Mouse (Mus musculus): ENCODE measurements around the gene Smco2. TPM values are rescaled to one million over a fixed set of nuclear protein-coding genes. Genes with fewer than 3 reads are reported as not detected.

Smco2 gene
- polyA plus RNA-seq, 1 experiment from 2014 or later: 0.39 TPM

DNA sequence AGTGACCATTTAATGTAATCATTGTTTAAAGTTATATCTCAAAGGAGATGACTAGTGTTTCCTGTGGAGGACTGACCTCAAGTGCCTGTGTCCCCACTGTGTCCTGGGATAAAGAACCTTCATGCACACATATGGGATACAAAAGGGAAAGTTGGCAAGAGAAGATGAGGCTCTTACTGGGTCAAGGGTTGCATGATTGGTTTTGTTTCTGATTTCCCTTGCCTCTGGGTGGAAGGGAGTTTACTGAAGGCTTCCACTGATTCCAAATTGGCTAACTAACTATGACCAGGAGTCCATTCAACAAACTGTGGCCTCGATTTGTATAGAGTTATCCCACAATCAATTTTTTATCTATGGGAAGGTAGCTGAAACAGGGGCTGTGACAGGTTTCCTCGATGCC, 53.7 kb downstream of the Smco2 start:
- no peak overlapping the region for H3K4me2 ChIP-seq (ENCODE audit: low read depth, low read length)
- H3K4me1 ChIP-seq (ENCODE audit: control insufficient read depth, insufficient read depth, low read length): peaks cover 29% of the 10 kb centered on the region
- WGBS: 73% methylated on average over 2 of the region's 2 CpGs

DNA sequence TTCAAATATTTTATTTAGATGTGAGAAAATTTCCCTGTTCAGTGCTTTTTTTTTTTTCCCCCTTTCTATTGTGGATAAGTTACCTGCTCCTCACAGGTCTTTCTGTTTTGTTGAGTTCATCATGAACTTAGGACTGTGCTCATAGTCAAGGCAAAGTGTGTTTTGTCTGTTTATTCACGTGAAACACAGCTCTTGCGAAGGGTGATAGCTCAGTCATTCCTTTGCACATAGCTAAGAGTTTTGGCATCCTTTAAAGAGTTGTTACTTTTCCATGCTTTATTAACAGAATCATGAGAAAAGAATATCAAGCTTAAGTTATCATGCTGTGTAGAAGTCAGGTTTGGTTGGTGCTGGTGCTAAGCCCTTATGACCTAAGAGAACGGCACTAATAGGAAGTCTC, 54.8 kb downstream of the Smco2 start:
- Histone ChIP-seq H3K4me3 (ENCODE audit: low read length) (no peak overlapping the region), H3K36me3 (ENCODE audit: control insufficient read depth, insufficient read depth) (no peaks in the 10 kb centered on the region), H3K4me2 (ENCODE audit: low read depth, low read length) (no peak overlapping the region), H3K9ac (ENCODE audit: low read length) (no peak overlapping the region), H3K9me3 (replicated peaks; ENCODE audit: control insufficient read depth, low read length) (no peaks in the 10 kb centered on the region), H3K27ac (ENCODE audit: low read length) (no peak overlapping the region), H3K27me3 (ENCODE audit: control insufficient read depth, insufficient read depth, low read length) (no peaks in the 10 kb centered on the region), H3K4me1 (ENCODE audit: control insufficient read depth, insufficient read depth, low read length) (peaks cover 29% of the 10 kb centered on the region)
- no peak for ATAC-seq (replicated peaks; ENCODE audit: extremely low read depth, insufficient read depth, low FRiP score)
- WGBS: 59% methylated on average over 3 of the region's 3 CpGs

More for the DNA sequence above, 53.7 kb downstream of the Smco2 start:
- Histone ChIP-seq H3K9me3 (replicated peaks; ENCODE audit: control insufficient read depth, low read length) (no peaks in the 10 kb centered on the region), H3K27me3 (ENCODE audit: control insufficient read depth, insufficient read depth, low read length) (no peaks in the 10 kb centered on the region), H3K9ac (ENCODE audit: low read length) (no peak overlapping the region), H3K4me3 (ENCODE audit: low read length) (no peak overlapping the region), H3K27ac (ENCODE audit: low read length) (no peak overlapping the region), H3K36me3 (ENCODE audit: control insufficient read depth, insufficient read depth) (no peaks in the 10 kb centered on the region)
- no peak for ATAC-seq (replicated peaks; ENCODE audit: extremely low read depth, insufficient read depth, low FRiP score)

DNA sequence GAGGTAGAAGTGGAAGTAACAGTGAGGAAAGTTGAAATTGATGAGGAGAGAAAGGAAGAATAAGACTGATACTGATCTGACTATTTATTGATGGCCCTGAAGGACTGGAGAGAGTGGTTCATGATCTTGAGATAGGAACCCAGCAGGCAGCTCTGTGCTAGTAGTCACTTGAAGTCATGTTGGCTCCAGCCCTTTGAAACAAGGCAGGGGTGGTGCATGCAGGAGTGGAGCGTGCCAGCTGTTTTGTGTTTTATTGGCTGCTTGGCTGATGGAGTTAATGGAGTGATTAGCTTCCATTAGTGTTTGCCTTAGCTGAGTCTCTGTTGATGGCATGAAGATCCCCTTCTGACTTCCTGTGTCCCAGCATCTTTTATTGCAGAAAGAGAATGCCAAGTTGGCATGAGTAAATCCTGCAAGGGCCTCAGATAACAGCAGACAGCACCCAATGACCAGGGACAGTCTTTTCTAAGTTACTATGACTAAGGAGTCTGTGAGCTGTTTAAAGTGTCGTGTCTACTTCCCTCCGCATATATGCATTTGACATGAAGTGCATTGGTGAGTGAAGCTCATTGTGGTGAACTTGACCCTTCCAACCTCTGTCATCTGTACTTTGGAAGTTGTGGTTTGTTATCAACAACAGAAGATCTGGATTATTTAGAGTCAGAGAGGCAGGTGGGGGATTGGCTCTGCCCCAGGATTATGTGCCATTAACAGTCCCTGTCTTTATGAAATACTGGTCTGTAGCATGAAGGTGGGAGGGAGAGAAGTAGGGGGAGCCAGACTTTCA, 56.3 kb downstream of the Smco2 start:
- WGBS: 77% methylated on average over 3 of the region's 3 CpGs
- no peaks in the 10 kb centered on the region for H3K9me3 ChIP-seq (replicated peaks; ENCODE audit: control insufficient read depth, low read length)
- no peaks in the 10 kb centered on the region for H3K27me3 ChIP-seq (ENCODE audit: control insufficient read depth, insufficient read depth, low read length)
- no peaks in the 10 kb centered on the region for H3K36me3 ChIP-seq (ENCODE audit: control insufficient read depth, insufficient read depth)
- peaks cover 26% of the 10 kb centered on the region for H3K4me1 ChIP-seq (ENCODE audit: control insufficient read depth, insufficient read depth, low read length)
- no peak for ATAC-seq (replicated peaks; ENCODE audit: extremely low read depth, insufficient read depth, low FRiP score)
- H3K9ac ChIP-seq (ENCODE audit: low read length): no peak overlapping the region
- no peak overlapping the region for H3K4me2 ChIP-seq (ENCODE audit: low read depth, low read length)
- no peak overlapping the region for H3K27ac ChIP-seq (ENCODE audit: low read length)
- H3K4me3 ChIP-seq (ENCODE audit: low read length): no peak overlapping the region

DNA sequence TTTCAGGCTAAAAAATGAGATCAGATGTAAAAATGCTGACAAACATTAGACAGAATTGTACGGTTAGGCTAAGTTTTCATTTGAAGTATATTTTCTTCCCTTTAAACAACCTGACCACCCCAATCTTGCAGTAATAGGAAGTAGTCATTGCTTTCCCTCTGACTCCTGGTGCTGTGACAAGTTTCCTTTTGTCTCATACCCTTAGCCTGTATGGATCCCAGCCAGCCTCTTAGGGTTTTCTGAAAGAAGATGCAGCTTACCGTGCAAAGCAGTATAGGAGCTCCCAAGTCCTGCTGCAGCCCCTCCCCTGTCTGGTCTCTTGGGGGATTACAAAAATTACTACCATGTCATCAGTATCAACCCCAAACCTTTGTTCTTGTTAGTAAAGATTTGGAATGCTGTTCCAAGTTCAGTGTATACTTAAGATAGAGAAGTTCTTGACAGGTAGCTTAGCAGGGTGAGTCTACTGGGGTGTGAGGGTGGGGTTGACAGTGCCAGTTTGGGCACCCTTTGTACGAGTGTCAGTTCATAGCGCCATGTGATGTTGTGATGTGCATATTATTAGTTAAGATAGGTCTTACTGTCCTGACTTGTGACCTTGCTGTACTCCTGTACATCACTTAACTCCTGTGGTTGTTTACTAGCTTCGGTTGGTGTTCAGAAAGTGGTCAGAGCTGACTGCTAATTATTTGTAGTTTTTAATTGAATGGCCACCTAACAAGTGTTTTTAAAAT, 57.3 kb downstream of the Smco2 start:
- WGBS: 54% methylated on average over 5 of the region's 5 CpGs
- Histone ChIP-seq H3K36me3 (ENCODE audit: control insufficient read depth, insufficient read depth) (no peaks in the 10 kb centered on the region), H3K4me3 (ENCODE audit: low read length) (no peak overlapping the region), H3K27ac (ENCODE audit: low read length) (no peak overlapping the region), H3K9me3 (replicated peaks; ENCODE audit: control insufficient read depth, low read length) (no peaks in the 10 kb centered on the region), H3K9ac (ENCODE audit: low read length) (no peak overlapping the region), H3K4me1 (ENCODE audit: control insufficient read depth, insufficient read depth, low read length) (peaks cover 34% of the 10 kb centered on the region), H3K4me2 (ENCODE audit: low read depth, low read length) (no peak overlapping the region), H3K27me3 (ENCODE audit: control insufficient read depth, insufficient read depth, low read length) (no peaks in the 10 kb centered on the region)
- ATAC-seq (replicated peaks; ENCODE audit: extremely low read depth, insufficient read depth, low FRiP score): no peak

DNA sequence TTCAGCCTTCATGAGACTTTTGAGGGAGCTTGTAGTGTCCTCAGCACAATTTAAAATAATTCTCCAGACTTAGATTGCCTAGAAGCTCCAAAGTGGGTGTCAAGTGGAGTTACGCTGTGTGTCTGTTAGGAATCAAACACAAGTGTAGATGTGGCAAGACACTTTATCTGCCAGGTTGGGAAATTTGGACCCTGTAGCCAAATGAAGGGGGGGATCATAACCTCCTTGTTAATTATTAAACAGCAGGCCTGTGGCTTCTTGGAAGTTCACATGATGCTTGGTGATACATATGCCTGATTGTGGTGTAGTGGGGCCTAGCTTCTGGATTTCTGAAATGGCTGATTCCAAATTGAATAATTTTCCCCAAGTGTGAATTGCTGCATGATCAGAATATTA, 57.9 kb downstream of the Smco2 start:
- H3K4me3 ChIP-seq (ENCODE audit: low read length): no peak overlapping the region
- H3K36me3 ChIP-seq (ENCODE audit: control insufficient read depth, insufficient read depth): no peaks in the 10 kb centered on the region
- ATAC-seq (replicated peaks; ENCODE audit: extremely low read depth, insufficient read depth, low FRiP score): no peak
- peaks cover 40% of the 10 kb centered on the region for H3K4me1 ChIP-seq (ENCODE audit: control insufficient read depth, insufficient read depth, low read length)
- H3K27me3 ChIP-seq (ENCODE audit: control insufficient read depth, insufficient read depth, low read length): no peaks in the 10 kb centered on the region
- H3K4me2 ChIP-seq (ENCODE audit: low read depth, low read length): no peak overlapping the region
- H3K27ac ChIP-seq (ENCODE audit: low read length): no peak overlapping the region
- 82% methylated on average over 1 of the region's 1 CpGs for WGBS
- H3K9ac ChIP-seq (ENCODE audit: low read length): no peak overlapping the region
- no peaks in the 10 kb centered on the region for H3K9me3 ChIP-seq (replicated peaks; ENCODE audit: control insufficient read depth, low read length)

DNA sequence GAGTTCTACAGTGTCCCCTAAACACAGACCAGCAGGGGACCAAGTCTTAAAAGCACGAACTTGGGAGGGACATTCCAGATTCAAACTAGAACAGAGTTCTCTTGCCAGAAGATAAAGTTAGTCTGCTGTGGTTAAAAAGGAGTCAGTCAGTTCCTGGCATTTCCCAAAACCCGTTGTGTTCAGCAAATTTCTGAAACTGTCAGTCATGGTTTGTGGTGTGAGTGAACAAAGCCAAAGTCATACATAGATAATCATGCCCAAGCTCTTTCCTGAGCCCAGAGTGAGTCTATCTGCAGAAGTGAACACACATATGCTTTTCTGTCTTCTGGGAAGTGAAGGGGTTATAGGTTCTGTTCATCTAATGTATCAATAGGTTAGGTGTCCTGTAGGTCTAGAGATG, 58.9 kb downstream of the Smco2 start:
- Histone ChIP-seq H3K4me1 (ENCODE audit: control insufficient read depth, insufficient read depth, low read length) (peaks cover 50% of the 10 kb centered on the region), H3K27me3 (ENCODE audit: control insufficient read depth, insufficient read depth, low read length) (no peaks in the 10 kb centered on the region), H3K9me3 (replicated peaks; ENCODE audit: control insufficient read depth, low read length) (no peaks in the 10 kb centered on the region), H3K4me2 (ENCODE audit: low read depth, low read length) (no peak overlapping the region), H3K9ac (ENCODE audit: low read length) (no peak overlapping the region), H3K36me3 (ENCODE audit: control insufficient read depth, insufficient read depth) (no peaks in the 10 kb centered on the region), H3K27ac (ENCODE audit: low read length) (no peak overlapping the region), H3K4me3 (ENCODE audit: low read length) (no peak overlapping the region)
- no peak for ATAC-seq (replicated peaks; ENCODE audit: extremely low read depth, insufficient read depth, low FRiP score)
- WGBS: 36% methylated on average over 2 of the region's 2 CpGs

DNA sequence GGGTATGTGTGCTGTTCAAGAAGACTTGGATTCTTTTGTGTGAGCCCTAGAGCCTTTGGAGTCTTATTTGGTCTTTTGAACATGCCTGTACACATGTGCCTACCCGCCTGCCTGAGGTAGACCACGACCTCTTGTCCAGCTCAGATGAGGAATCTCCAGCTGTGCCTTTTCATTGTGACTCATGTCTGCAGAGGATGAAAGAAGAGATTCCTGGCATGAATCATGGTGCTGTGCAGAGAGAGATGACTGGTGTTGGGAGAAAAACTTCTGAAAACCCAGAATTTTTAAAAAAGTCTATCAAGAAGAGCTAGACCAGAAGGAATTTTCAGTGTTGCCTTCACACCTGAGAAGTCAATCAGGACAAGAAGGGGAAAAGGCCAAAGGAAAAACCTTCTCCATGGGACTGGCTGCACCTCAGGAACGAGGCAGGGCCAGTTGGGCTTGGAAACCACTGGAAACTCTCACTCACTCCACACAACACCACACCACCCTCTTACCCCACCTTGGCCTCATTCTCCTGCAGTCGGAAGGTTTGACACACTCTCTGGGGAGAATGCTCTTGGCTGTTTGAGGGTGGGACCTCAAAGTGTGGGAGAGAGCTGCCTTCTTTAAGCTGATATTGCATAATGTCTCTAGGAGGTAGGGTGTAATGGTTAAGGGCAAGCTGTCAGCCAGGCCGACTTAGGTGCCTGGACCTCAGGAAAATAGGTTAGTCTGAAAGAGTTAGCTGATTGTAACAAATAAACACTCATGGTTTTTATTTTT, 60.0 kb downstream of the Smco2 start:
- Histone ChIP-seq H3K36me3 (ENCODE audit: control insufficient read depth, insufficient read depth) (no peaks in the 10 kb centered on the region), H3K4me2 (ENCODE audit: low read depth, low read length) (no peak overlapping the region), H3K9ac (ENCODE audit: low read length) (no peak overlapping the region), H3K4me1 (ENCODE audit: control insufficient read depth, insufficient read depth, low read length) (peaks cover 54% of the 10 kb centered on the region), H3K27me3 (ENCODE audit: control insufficient read depth, insufficient read depth, low read length) (no peaks in the 10 kb centered on the region), H3K27ac (ENCODE audit: low read length) (no peak overlapping the region), H3K4me3 (ENCODE audit: low read length) (no peak overlapping the region), H3K9me3 (replicated peaks; ENCODE audit: control insufficient read depth, low read length) (no peaks in the 10 kb centered on the region)
- WGBS: 73% methylated on average over 5 of the region's 5 CpGs
- no peak for ATAC-seq (replicated peaks; ENCODE audit: extremely low read depth, insufficient read depth, low FRiP score)

DNA sequence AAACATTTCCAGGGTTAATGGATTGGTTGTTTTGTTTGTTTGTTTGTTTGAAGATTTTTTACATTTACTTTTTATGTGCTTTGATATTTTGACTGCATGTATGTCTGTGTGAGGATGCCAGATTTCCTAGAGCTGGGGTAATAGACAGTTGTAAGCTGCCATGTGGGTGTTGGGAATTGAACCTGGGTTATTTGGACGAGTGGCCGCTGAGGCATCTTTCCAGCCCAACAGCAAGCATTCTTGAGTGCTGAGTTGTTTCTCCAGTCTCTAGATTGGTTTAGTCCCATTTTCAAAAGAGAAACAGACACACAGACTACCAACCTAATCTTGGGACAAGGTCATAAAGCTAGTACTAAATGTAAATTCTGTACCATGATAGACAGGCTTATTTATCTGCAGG, 60.9 kb downstream of the Smco2 start:
- H3K27ac ChIP-seq (ENCODE audit: low read length): no peak overlapping the region

More for the DNA sequence above, 60.9 kb downstream of the Smco2 start:
- no peaks in the 10 kb centered on the region for H3K36me3 ChIP-seq (ENCODE audit: control insufficient read depth, insufficient read depth)
- H3K9me3 ChIP-seq (replicated peaks; ENCODE audit: control insufficient read depth, low read length): no peaks in the 10 kb centered on the region
- WGBS: 69% methylated on average over 2 of the region's 2 CpGs
- H3K4me1 ChIP-seq (ENCODE audit: control insufficient read depth, insufficient read depth, low read length): peaks cover 59% of the 10 kb centered on the region
- no peaks in the 10 kb centered on the region for H3K27me3 ChIP-seq (ENCODE audit: control insufficient read depth, insufficient read depth, low read length)
- H3K4me3 ChIP-seq (ENCODE audit: low read length): no peak overlapping the region
- no peak overlapping the region for H3K4me2 ChIP-seq (ENCODE audit: low read depth, low read length)
- no peak overlapping the region for H3K9ac ChIP-seq (ENCODE audit: low read length)
- ATAC-seq (replicated peaks; ENCODE audit: extremely low read depth, insufficient read depth, low FRiP score): no peak

Measured in heart, embryonic 16.5 days (tissue).